Mouse (Mus musculus): ENCODE data around the gene Gpr153. TPM values are rescaled to one million over a fixed set of nuclear protein-coding genes. Genes with fewer than 3 reads are reported as not detected.
A peak's percentile ranks its signal among the peaks of the same experiment; 100 is the strongest.

Gpr153 gene
- polyA plus RNA-seq, 1 experiment = not detected

- peaks cover 53% of the 10 kb centered on the region for H3K4me1 ChIP-seq (ENCODE audit: control insufficient read depth, insufficient read depth, low read length)
- WGBS = 53% methylated on average over 11 of the region's 11 CpGs
- H3K27ac ChIP-seq (ENCODE audit: insufficient read depth, low read depth, low read length) = no peak overlapping the region
- TF ChIP-seq CTCF (IDR thresholded peaks at IDR 0.05; ENCODE audit: insufficient read depth, low read depth, low read length) (no peak), POLR2A (IDR thresholded peaks at IDR 0.05; ENCODE audit: insufficient read depth, low read depth, low read length) (no peak)
- no peak overlapping the region for H3K4me3 ChIP-seq (ENCODE audit: insufficient read depth, low read depth, low read length)
Observed at GRCm38 (mm10) chr4:152290991-152291390, 17.0 kb downstream of the Gpr153 start.

GRCm38 (mm10) chr4:152291562-152291961 lies 17.5 kb downstream of the Gpr153 start, which contains the start of gene Hes3:
TSS of gene Hes3 (minus strand) at chr4:152291662.
- WGBS = 35% methylated on average over 6 of the region's 6 CpGs
- H3K4me3 ChIP-seq (ENCODE audit: insufficient read depth, low read depth, low read length) = peak within 1 kb of the TSS; percentile 4; the same call in 1 of the 2 replicates
- TF ChIP-seq POLR2A (IDR thresholded peaks at IDR 0.05; ENCODE audit: insufficient read depth, low read depth, low read length) = no peak
- no peak for TF ChIP-seq CTCF (IDR thresholded peaks at IDR 0.05; ENCODE audit: insufficient read depth, low read depth, low read length)
- H3K27ac ChIP-seq (ENCODE audit: insufficient read depth, low read depth, low read length) = peak within 1 kb of the TSS; percentile 26; the same call in 1 of the 2 replicates
- H3K4me1 ChIP-seq (ENCODE audit: control insufficient read depth, insufficient read depth, low read length) = peaks cover 47% of the 10 kb centered on the region

- no peak overlapping the region for H3K4me3 ChIP-seq (ENCODE audit: insufficient read depth, low read depth, low read length)
- H3K27ac ChIP-seq (ENCODE audit: insufficient read depth, low read depth, low read length) = no peak overlapping the region
- H3K4me1 ChIP-seq (ENCODE audit: control insufficient read depth, insufficient read depth, low read length) = peaks cover 40% of the 10 kb centered on the region
- WGBS = 14% methylated on average over 12 of the region's 12 CpGs
- TF ChIP-seq POLR2A (IDR thresholded peaks at IDR 0.05; ENCODE audit: insufficient read depth, low read depth, low read length) (no peak), CTCF (IDR thresholded peaks at IDR 0.05; ENCODE audit: insufficient read depth, low read depth, low read length) (no peak)
Observed at GRCm38 (mm10) chr4:152292102-152292765, 18.2 kb downstream of the Gpr153 start.

- H3K4me1 ChIP-seq (ENCODE audit: control insufficient read depth, insufficient read depth, low read length) = peaks cover 45% of the 10 kb centered on the region
- TF ChIP-seq CTCF (IDR thresholded peaks at IDR 0.05; ENCODE audit: insufficient read depth, low read depth, low read length) = no peak
- TF ChIP-seq POLR2A (IDR thresholded peaks at IDR 0.05; ENCODE audit: insufficient read depth, low read depth, low read length) = no peak
- no peak overlapping the region for H3K4me3 ChIP-seq (ENCODE audit: insufficient read depth, low read depth, low read length)
- 64% methylated on average over 10 of the region's 10 CpGs for WGBS
- H3K27ac ChIP-seq (ENCODE audit: insufficient read depth, low read depth, low read length) = no peak overlapping the region
Observed at GRCm38 (mm10) chr4:152294188-152294929, 20.3 kb downstream of the Gpr153 start.

GRCm38 (mm10) chr4:152295916-152296315 lies 21.9 kb downstream of the Gpr153 start:
- TF ChIP-seq POLR2A (IDR thresholded peaks at IDR 0.05; ENCODE audit: insufficient read depth, low read depth, low read length) (no peak), CTCF (IDR thresholded peaks at IDR 0.05; ENCODE audit: insufficient read depth, low read depth, low read length) (no peak)
- no peak overlapping the region for H3K27ac ChIP-seq (ENCODE audit: insufficient read depth, low read depth, low read length)
- 61% methylated on average over 4 of the region's 4 CpGs for WGBS
- H3K4me1 ChIP-seq (ENCODE audit: control insufficient read depth, insufficient read depth, low read length) = peaks cover 35% of the 10 kb centered on the region
- H3K4me3 ChIP-seq (ENCODE audit: insufficient read depth, low read depth, low read length) = no peak overlapping the region

- peak overlapping the region; percentile 76 for H3K4me3 ChIP-seq (ENCODE audit: insufficient read depth, low read depth, low read length)
- H3K4me1 ChIP-seq (ENCODE audit: control insufficient read depth, insufficient read depth, low read length) = peaks cover 30% of the 10 kb centered on the region
- no peak overlapping the region for H3K27ac ChIP-seq (ENCODE audit: insufficient read depth, low read depth, low read length)
- WGBS = 17% methylated on average over 8 of the region's 8 CpGs
- TF ChIP-seq POLR2A (IDR thresholded peaks at IDR 0.05; ENCODE audit: insufficient read depth, low read depth, low read length) (no peak), CTCF (IDR thresholded peaks at IDR 0.05; ENCODE audit: insufficient read depth, low read depth, low read length) (no peak)
Observed at GRCm38 (mm10) chr4:152296371-152296770, 22.3 kb downstream of the Gpr153 start.

- peak; percentile 60; the same call in 1 of the 2 replicates for TF ChIP-seq POLR2A (IDR thresholded peaks at IDR 0.05; ENCODE audit: insufficient read depth, low read depth, low read length)
- TF ChIP-seq CTCF (IDR thresholded peaks at IDR 0.05; ENCODE audit: insufficient read depth, low read depth, low read length) = no peak
- H3K4me3 ChIP-seq (ENCODE audit: insufficient read depth, low read depth, low read length) = peak within 1 kb of the TSS; percentile 95
- H3K4me1 ChIP-seq (ENCODE audit: control insufficient read depth, insufficient read depth, low read length) = peaks cover 24% of the 10 kb centered on the region
- H3K27ac ChIP-seq (ENCODE audit: insufficient read depth, low read depth, low read length) = 0 out of 2 replicates have a peak within 1 kb of the TSS, but pooled peaks have one; percentile 14
- under 1% methylated on average over 119 of the region's 119 CpGs for WGBS
Observed at GRCm38 (mm10) chr4:152296874-152297861, 23.1 kb downstream of the Gpr153 start, which contains the start of gene Icmt. TSS of gene Icmt (plus strand) at chr4:152297227.

GRCm38 (mm10) chr4:152298836-152299235 lies 24.8 kb downstream of the Gpr153 start:
- peaks cover 11% of the 10 kb centered on the region for H3K4me1 ChIP-seq (ENCODE audit: control insufficient read depth, insufficient read depth, low read length)
- H3K27ac ChIP-seq (ENCODE audit: insufficient read depth, low read depth, low read length) = no peak overlapping the region
- 85% methylated on average over 14 of the region's 14 CpGs for WGBS
- TF ChIP-seq CTCF (IDR thresholded peaks at IDR 0.05; ENCODE audit: insufficient read depth, low read depth, low read length) (no peak), POLR2A (IDR thresholded peaks at IDR 0.05; ENCODE audit: insufficient read depth, low read depth, low read length) (no peak)
- H3K4me3 ChIP-seq (ENCODE audit: insufficient read depth, low read depth, low read length) = no peak overlapping the region

Data from olfactory bulb, adult 2 months (tissue).